Mouse (Mus musculus): ENCODE measurements around the gene Lenep. TPM values are rescaled to one million over a fixed set of nuclear protein-coding genes. Genes with fewer than 3 reads are reported as not detected.
A peak's percentile ranks its signal among the peaks of the same experiment; 100 is the strongest.

The Lenep gene
- total RNA-seq, 2 experiments from 2014 or later: 1.0 TPM; not detected in 1

DNA sequence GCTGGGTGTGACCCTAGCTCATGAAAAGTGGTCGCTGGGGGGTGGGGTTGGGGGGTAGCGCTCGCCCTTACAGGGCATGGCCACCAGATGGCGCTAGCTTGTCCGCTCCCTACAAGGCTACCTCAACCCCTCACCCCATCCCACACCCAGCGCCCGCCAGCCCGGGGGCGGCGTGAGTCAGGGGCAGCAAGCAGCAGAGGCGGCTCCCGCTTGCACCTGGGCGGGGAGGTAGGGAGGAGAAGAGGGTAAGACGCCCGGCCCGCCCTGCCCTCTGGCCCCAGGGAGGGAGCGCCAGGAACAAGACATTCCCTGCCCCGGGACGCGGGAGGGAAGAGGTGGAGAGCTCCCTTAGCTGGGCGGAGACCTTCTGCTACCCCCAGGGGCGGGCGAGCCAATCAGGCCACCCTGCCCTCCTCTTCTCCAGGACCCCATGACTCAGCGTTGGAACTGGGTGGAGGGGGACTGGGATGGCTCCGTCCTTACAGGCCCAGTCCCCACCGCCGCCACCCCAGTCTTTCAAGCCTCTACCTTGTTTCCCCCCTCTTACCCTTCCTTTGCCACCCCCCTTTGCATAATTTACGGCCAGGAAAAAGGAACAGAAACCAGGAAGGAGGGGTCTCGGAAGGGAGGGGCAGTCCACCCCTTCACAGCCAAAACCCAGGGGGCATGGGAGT is 24.1 kb downstream of the Lenep start:
- peak; percentile 83 to 90 for DNase-seq

DNA sequence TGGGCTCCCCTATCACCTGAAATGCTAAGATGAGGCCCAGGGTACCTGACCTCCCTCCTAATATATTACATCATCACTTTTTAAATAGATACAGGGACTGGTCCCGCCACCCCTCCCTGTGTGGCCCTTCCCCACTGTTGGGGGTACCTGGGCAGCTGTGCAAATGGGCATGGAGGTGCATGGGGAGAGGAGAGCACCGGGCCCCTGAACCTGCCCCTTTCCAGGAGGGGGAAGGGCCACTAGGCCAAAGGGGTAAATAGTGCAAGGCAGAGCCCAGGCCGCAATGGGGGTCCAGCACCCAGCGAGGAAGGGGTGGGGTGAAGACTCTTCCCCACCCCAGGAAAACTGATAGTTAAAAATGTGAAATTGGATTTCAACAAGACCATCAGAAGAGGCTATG is 24.8 kb downstream of the Lenep start:
- no peak for DNase-seq

DNA sequence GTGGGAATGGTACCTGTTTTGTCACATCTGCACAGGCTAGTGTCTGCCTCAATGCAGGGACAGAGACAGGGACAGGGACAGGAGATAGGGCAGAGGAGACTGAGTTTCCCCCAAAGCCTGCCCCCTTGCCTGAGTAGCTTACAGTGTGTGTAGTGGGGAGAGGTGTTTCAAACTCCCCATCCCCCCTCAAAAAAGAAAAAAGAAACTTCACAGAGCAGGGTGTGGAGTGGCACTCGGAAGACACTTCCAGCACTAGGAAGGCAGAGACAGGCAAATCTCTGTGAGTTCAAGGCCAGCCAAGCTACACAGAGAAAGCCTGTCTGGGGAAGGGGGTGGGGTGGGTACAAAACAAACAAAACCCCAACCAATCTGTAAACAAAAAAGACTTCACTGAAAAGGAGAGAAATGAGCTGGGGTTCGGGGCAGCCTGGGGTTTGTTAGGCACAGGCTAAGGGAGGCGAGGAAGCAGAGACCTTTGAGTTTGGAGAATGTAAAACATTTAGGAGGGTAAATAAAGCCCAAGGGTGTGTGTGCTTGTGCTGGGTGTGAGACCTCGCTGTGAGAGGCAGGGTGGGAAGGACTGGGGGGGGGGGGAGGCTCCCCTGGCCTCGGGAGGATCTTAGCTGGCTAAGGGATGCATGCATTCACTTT is 28.9 kb downstream of the Lenep start:
- no peak for DNase-seq

DNA sequence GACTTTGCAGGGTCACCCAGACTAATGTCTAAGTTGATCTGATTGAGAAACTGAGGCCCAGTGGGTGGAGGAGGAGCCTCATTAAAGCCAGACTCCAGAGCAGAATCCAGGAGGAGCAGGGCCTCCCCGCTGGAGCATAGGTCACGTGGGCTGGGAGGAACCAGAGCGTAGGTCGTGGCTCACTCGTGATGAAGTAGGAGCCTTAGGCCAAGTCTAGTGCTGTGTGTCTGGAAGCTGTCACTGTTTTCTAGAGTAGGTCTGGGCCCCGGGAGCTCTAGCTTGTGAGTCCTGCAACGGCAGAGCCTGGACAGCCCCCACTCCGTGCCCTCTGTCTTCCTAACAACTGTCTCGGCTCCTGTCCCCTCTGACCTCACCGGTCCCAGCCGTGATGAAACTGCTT is 35.3 kb downstream of the Lenep start:
- no peak for DNase-seq

DNA sequence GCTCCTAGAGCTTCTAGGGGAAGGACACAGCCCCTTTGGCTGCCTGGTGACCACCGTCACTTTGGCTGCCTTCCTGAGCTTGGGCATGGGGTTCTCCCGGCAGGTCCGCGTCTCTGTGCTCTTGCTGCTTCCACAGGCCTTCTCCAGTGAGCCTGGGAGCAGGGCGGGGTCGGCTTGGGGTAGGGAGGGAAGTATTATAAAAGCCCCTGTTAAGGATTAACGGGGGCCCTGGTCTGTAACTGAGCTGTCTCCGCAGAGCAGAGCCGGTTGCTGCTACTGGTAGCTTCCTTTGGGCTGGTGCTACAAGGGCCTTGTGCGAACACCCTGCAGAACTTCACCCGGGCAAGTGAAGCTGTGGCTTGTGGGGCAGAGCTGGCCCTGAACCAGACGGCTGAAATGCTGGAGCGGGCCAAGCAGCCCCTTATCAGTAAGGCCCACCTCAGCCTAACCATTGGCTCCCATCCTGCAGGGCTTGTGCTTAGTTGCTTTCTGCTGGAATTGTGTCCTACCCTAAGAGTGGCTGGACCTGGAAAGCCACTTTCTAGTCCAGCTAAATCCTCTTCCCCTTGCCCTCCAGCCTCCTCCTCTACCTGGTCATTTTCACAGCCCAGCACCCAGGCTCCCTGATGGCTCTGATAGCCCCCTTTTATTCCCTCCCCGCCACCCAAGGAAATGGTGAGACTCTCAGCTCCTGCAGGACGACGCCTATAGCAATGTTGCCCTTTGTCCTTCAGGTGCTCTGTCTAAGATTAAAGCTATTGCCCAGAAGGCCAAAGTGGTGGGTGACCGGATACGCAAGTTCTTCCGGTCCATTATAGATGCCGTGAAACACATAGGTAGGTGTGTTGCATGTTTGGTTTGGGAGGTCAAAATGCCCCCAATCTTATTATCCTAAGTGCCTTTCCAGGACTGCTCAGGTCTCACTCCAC is 36.8 kb downstream of the Lenep start:
- DNase-seq: peak in 1 of 2 experiments; percentile 23

DNA sequence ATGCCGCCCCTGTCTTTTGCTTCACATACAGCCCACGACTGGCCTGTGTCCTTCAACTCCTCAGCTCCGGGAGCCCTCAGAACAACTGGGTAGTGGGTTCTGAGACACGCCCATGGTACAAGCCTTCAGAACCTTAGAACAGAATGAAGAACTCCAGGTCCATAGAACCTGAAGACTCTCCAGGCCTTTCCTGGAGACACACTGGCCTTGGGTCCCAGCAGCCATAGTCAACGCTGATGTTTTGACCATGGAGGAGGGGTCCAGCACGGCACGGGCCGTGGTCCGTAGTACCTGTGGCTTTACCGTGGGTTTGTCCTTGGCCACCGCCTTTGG is 37.5 kb downstream of the Lenep start, which contains the start of gene Dcst1:
Gene Dcst1, minus strand, starts transcription at position 101 of the 333 bp plus-strand sequence.
- no peak for DNase-seq

DNA sequence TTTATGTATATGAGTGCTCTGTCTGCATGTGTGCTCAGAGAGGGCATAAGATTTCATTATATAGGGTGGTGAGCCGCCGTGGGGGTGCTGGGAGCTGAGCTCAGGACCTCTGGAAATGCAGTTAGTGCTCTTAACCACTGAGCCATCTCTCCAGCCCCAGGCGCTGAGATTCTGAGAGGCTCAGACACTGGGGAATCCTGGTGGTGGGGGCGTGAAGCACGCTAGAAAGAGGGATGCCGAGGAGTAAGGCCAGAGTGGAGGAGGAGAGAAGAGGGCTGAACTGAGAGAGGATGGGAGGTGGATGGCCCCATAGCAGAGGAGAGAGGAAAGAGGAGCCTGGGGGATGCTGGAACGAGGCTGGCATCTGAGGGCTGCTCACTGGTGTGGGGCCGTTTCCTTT is 38.0 kb downstream of the Lenep start:
- DNase-seq: no peak

DNA sequence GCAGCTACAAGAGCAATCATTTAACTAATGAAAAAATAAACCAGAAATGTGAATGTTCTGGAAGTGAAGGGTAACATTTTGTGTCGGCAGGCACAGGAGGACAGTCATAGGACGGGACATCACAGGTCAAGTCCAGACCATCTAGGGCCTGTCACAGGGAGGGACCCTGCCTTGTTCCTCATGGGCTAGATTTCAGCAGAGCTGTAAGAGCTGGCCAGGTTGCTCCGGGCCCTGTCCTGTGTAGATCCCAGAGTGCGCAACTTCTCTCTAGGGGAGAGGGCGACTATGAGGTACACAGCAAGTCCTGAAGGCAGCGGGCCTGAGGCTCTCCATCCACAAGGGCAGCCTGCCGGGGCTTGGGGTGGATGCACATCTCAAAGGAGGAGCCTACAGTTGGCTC is 40.9 kb downstream of the Lenep start, which contains the start of gene Dcst2:
Gene Dcst2, plus strand, starts transcription at position 301 of the 400 bp plus-strand sequence.
- DNase-seq: no peak

DNA sequence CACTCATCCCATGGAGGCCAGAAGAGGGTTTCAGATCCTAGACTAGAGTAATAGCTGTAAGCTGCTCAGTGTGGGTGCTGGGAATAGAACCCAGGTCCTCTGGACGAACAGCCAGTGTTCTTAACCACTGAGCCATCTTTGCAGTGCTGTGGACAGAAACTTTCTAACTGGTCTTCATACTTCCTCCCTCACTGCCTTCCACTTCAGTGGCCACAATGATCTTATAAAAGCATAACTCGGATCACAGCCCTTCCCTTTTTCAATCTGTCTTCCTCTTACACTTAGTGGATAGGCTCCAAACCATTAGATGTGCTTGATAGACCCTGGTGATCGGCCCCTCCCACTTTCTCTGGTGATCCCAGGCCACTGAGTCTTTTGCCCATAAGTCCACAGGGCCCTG is 42.4 kb downstream of the Lenep start:
- no peak for DNase-seq

DNA sequence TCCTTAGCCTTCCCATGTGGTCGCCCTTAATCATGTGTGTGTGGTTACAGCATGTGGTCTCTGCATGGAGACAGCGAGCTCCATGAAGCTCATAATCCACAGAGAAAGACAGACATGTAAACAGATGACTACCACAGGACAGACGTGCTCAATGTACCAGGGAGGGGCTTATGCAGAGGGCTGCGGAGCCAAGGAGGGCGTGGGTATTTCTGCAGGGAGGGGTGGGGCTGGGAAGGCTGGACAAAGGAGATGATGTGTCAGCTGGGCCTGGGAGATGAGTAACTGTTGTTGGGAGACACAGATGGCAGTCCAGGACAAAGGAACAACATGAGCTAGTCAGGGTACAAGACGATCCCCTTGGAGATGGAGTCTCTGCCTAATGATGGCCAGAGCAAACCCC is 43.0 kb downstream of the Lenep start:
- no peak for DNase-seq

DNA sequence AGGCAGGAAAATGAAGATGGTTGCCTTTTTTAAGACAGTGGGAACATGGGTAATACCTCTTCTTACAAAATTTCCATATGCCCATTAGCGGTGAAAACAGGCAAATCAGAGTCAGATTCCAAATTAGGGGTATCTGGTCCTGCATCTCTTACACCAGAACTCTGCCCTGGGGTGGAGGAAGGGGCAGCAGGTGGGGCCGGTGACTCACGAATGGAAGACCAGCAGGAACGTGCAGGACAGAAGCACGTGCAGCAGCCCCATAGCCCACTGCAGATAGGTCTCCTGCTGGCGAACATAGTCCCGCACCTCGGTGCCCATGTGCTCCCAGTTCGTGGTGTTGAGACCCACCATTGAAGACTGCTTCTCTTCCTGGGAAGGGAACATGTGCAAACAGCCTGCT is 46.6 kb downstream of the Lenep start:
- DNase-seq: no peak

DNA sequence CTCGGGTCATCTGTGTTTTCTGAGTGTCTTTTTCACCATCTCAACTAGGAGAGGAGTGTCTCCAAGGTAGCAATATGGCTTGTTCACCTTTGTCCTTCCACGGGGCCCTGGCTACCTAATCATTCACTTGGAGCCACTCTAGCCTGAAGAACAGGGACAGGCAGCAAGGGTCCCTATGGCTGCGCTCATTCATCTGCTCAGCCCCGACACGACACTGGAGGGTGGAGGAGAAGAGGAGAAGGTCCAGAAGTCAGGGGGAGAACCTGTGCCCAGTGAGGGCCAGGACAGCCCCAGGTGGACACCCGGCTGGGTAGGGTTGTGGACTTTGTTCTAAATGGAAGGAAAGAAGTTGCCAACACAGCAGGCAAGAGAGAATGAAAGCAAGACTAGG is 47.1 kb downstream of the Lenep start:
- no peak for DNase-seq

DNA sequence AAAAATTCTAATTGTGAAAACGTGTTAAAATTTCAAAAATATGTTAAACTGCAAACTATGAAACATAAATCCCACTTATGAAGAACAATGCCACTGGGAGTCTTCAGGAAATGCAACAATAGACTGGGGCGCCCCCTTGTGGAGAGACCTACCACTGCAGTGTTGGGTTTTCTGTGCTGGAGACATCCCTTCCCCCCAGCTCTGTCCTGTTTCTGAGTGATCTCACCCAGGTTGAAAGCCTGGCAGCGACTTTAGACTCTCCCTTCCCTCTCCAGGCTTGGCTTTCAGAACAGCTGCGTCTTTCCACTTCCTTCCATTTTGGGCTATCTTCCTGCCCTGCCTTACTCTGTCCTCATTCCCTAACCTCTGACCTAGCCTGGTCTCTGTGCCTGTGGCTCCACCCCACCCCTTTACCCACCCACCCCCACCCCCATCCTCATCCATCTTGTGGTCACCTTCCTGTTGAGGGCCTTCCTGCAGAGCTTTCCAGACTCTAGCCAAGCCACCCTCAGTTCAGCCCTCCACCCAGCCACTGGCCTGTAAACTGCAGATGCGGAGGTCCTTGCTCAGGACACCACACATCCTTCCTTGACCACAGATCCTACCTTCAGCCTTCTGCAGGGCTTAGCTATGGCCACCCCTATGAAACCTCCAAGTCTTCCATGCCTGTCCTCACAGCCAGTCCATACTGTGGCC is 47.6 kb downstream of the Lenep start:
- DNase-seq: peak; percentile 87 to 94

DNA sequence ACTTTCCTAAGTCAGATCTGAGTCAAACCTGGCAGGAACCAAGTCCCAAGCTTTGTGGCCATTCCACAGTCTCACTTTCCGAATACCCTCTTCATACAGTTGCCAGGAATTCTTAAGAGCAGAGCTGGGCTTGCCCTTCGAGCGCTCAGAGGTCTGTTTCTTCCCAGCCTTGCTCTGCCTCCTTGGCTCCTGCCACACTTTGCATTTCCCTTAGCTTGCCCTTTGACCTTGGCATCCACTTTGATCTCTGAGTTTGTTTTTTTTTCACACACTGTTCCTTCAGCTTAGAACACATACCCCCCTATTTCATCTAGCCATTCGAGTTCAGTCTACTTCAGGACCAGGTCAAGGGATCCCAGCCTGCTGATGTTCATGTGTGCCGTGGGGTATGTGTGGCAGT is 51.3 kb downstream of the Lenep start:
- DNase-seq: no peak

Other genes starting within 250 kb of the Lenep start
- under 1 TPM; 0.30 to 0.62 TPM for gene Hcn3, start 242.6 kb downstream of the Lenep start, total RNA-seq (2021)
- gene Clk2, start 238.0 kb downstream of the Lenep start, total RNA-seq (2021): 10 to 100 TPM; 14.3 to 17.8 TPM
- gene Scamp3, start 225.3 kb downstream of the Lenep start, total RNA-seq (2021): 10 to 100 TPM; 46.2 to 50.2 TPM
- gene Fam189b, start 219.7 kb downstream of the Lenep start, total RNA-seq (2021): 1 to 10 TPM; 3.7 to 4.7 TPM
- 10 to 100 TPM; 18.3 to 19.6 TPM for gene Gba, start 199.9 kb downstream of the Lenep start, total RNA-seq (2021)
- gene Thbs3, start 187.6 kb downstream of the Lenep start, total RNA-seq (2021): 1 to 10 TPM; 2.8 to 5.8 TPM
- gene Mtx1, start 175.7 kb downstream of the Lenep start, total RNA-seq (2021): 10 to 100 TPM; 60.3 to 61.5 TPM
- 1 to 10 TPM in 1 of 2 experiments, under 1 TPM in 1; 0.40 to 2.1 TPM for gene Muc1, start 173.7 kb downstream of the Lenep start, total RNA-seq (2021)
- gene Krtcap2, start 156.8 kb downstream of the Lenep start, total RNA-seq (2021): 10 to 100 TPM; 64.8 to 89.2 TPM
- gene Trim46, start 156.5 kb downstream of the Lenep start, total RNA-seq (2021): under 1 TPM; 0.37 to 0.98 TPM
- 10 to 100 TPM; 54.1 to 54.7 TPM for gene Dpm3, start 143.4 kb downstream of the Lenep start, total RNA-seq (2021)
- gene Slc50a1, start 132.2 kb downstream of the Lenep start, total RNA-seq (2021): 10 to 100 TPM; 15.6 to 21.6 TPM
- 10 to 100 TPM; 22.5 to 23.8 TPM for gene Efna1, start 121.7 kb downstream of the Lenep start, total RNA-seq (2021)
- not detected for gene Efna3, start 79.8 kb downstream of the Lenep start, total RNA-seq (2021)
- under 1 TPM in 1 of 2 experiments, not detected in 1; 0.28 TPM for gene Efna4, start 64.8 kb downstream of the Lenep start, total RNA-seq (2021)
- 10 to 100 TPM; 45.5 to 47.0 TPM for gene Adam15, start 52.8 kb downstream of the Lenep start, total RNA-seq (2021)
- not detected for gene Dcst2, start 40.8 kb downstream of the Lenep start, total RNA-seq (2021)
- not detected for gene Dcst1, start 37.5 kb downstream of the Lenep start, total RNA-seq (2021)
- gene Zbtb7b, start 8.0 kb downstream of the Lenep start, total RNA-seq (2021): 10 to 100 TPM; 21.3 to 23.3 TPM
- gene Flad1, start 9.1 kb upstream of the Lenep start, total RNA-seq (2021): 10 to 100 TPM; 59.5 to 63.8 TPM
- 1 to 10 TPM; 4.6 to 4.8 TPM for gene Cks1b, start 15.6 kb upstream of the Lenep start, total RNA-seq (2021)
- 10 to 100 TPM; 33.2 to 36.1 TPM for gene Shc1, start 15.7 kb upstream of the Lenep start, total RNA-seq (2021)
- 10 to 100 TPM; 15.3 to 17.0 TPM for gene Pygo2, start 27.4 kb upstream of the Lenep start, total RNA-seq (2021)
- gene Pbxip1, start 33.9 kb upstream of the Lenep start, total RNA-seq (2021): 10 to 100 TPM; 70.0 to 76.0 TPM
- 1 to 10 TPM; 8.4 to 8.8 TPM for gene Pmvk, start 51.7 kb upstream of the Lenep start, total RNA-seq (2021)
- 1 to 10 TPM; 1.5 to 2.0 TPM for gene Kcnn3, start 117.4 kb upstream of the Lenep start, total RNA-seq (2021)